Mouse (Mus musculus): ENCODE data around the gene Gm11037.

The Gm11037 gene

DNA sequence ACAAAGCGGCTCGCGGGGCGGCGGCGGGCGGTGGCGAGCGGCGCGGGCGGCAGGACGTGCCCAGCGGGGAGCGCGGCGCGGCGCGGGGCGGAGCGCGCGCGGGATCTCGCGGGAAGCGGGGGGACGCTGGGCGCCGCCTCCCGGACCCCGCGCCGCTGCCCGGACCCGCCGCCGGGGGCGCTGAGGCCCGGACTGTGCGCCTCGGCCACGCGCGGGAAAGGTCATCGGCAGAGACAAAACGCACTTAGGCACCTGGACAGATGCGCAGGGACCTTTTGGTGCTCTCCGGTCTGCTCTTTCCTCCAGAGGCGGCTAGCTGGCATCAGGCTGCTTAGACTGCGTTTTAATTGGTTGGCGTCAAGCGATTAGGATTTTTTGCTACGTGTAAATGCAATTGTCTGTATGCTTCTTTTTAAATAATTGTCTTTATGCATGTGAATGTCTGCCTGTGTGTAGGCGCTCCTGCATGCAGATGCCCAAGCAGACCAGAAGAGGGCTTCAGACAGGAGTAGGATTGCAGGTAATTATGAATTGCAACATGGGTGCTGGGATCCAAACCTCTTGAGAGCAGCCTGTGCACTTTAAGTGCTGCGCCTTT lies 46.8 kb downstream of the Gm11037 start, which contains the start of gene Cenpb:
Cenpb (minus strand) TSS at position 78 of the 598 bp plus-strand sequence.
- peak; percentile 88 for DNase-seq (ENCODE audit: inconsistent ontology term)
